Mouse (Mus musculus) heart, embryonic 14.5 days (tissue): ENCODE data around the gene Kit. TPM values are rescaled to one million over a fixed set of nuclear protein-coding genes. Genes with fewer than 3 reads are reported as not detected.

ENCODE experiments used
- ATAC-seq: fragments of 200-750 bp; cut with Nextera tagmentation; 2 replicates; pipeline ENCODE4 v1.8.0; 2017; ENCODE audit warnings: low read depth, moderate TSS enrichment; ENCODE audit not compliant: insufficient number of reproducible peaks, insufficient read depth, low FRiP score
- H3K27ac ChIP-seq, 2 experiments: fragments of 200-500 bp in 1 of 2; fragments of 300-500 bp in 1 of 2; sonication (generic) in 1 of 2; replicated peaks in 1 of 2; 2 replicates each; pipeline ENCODE4 v1.5.1; 2012 to 2014; ENCODE audit warnings: low read depth in 2 of 2, low read length in 2 of 2, control low read depth in 1 of 2, mild to moderate bottlenecking in 1 of 2, mixed read lengths in 1 of 2; ENCODE audit not compliant: control insufficient read depth in 1 of 2, insufficient read depth in 1 of 2
- H3K27me3 ChIP-seq: fragments of 300-500 bp; sonication (generic); 2 replicates; pipeline ENCODE4 v1.6.1; 2014; ENCODE audit warnings: mild to moderate bottlenecking, low read length, control low read depth; ENCODE audit not compliant: control insufficient read depth, insufficient read depth
- H3K36me3 ChIP-seq: fragments of 300-500 bp; sonication (generic); 2 replicates; pipeline ENCODE4 v1.6.1; 2014; ENCODE audit warnings: mild to moderate bottlenecking, control low read depth, low read length, mixed read lengths; ENCODE audit not compliant: control insufficient read depth, insufficient read depth
- H3K4me1 ChIP-seq, 2 experiments: fragments of 200-500 bp in 1 of 2; fragments of 300-500 bp in 1 of 2; sonication (generic) in 1 of 2; 2 replicates each; pipeline ENCODE4 v1.6.1; 2012 to 2014; ENCODE audit warnings: low read length in 2 of 2, control low read depth in 1 of 2, mixed read lengths in 1 of 2; ENCODE audit not compliant: control insufficient read depth in 2 of 2, insufficient read depth in 2 of 2
- H3K4me2 ChIP-seq: fragments of 300-500 bp; sonication (generic); 2 replicates; pipeline ENCODE4 v1.6.1; 2014; ENCODE audit warnings: mild to moderate bottlenecking, low read length
- H3K4me3 ChIP-seq, 2 experiments: fragments of 200-500 bp in 1 of 2; fragments of 300-500 bp in 1 of 2; sonication (generic) in 1 of 2; 2 replicates each; pipeline ENCODE4 v1.5.1; 2012 to 2014; ENCODE audit warnings: low read length in 2 of 2, mild to moderate bottlenecking in 2 of 2, control low read depth in 1 of 2, low read depth in 1 of 2, moderate library complexity in 1 of 2; ENCODE audit not compliant: control insufficient read depth in 1 of 2, insufficient read depth in 1 of 2
- H3K9ac ChIP-seq: fragments of 300-500 bp; sonication (generic); 2 replicates; pipeline ENCODE4 v1.6.1; 2014; ENCODE audit warnings: mild to moderate bottlenecking, low read length
- H3K9me3 ChIP-seq: fragments of 300-500 bp; sonication (generic); 2 replicates; pipeline ENCODE4 v1.6.1; 2016; ENCODE audit warnings: low read length, control low read depth; ENCODE audit not compliant: control insufficient read depth
- WGBS: fragments of 180-500 bp; shearing (Covaris S2); extraction: QIAGEN DNeasy Blood & Tissue Kit; methylation state at CpG from one replicate; pipeline ENCODE4 v1.1.7; 2014; 5-methylcytosine and 5-hydroxymethylcytosine counted together
- polyA plus RNA-seq: library from polyadenylated mRNA; unstranded; fragments of >200 nt; fragmentation: Nextera tagmentation; extraction: Ambion mirVana; gene quantifications from 2 replicates; pipeline ENCODE4 v1.2.1, GENCODE M21; 2014

Gene Kit
- polyA plus RNA-seq, 1 experiment from 2014 or later: 13.1 TPM

DNA sequence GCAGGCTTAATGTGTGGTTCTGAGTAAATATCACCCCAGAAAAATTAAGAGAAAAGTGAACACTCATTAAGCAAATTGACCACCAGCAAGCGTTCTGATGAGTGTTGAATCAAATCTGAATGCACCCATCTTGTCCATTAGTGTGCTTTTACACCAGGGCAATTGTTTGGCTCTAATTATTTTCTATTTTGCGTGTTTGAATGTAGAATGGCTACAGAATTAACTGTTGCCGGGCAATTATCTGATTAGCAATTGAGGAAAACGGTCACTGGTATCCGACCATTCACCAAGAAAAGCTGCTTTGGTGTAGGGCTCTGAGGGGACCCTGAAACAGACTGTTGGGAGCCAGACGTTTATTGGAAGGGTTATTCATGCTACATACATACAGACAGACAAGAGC, 16.2 kb downstream of the Kit start:
- Histone ChIP-seq H3K4me1 (peaks cover 0 to 3% of the 10 kb centered on the region in 2 experiments; a peak in 1 of 4 replicates), H3K36me3 (no peaks in the 10 kb centered on the region), H3K9me3 (no peaks in the 10 kb centered on the region), H3K4me3 (no peak overlapping the region), H3K4me2 (no peak overlapping the region), H3K27me3 (no peaks in the 10 kb centered on the region), H3K9ac (no peak overlapping the region), H3K27ac (no peak overlapping the region)
- ATAC-seq: no peak
- 69% methylated on average over 6 of the region's 6 CpGs for WGBS

DNA sequence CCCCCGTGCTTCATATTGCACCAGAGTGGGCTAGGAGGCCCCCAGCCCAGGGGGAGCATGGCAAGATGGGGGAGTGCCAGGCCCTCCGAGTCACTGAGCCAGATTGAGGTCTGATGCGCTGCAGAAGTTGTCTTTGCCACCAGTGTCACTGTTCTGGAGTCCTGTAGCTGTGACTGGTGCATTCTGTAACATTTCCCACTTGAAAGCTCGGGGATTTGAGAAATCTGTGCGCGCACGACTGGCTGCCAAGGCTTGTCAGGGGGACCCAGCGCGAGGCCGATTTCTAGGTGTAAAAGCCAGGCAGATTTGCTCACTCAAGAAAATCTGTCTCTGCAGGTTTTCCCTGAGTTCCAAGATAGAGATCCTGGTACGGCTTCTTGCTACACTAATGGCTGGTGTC, 16.9 kb downstream of the Kit start:
- 87% methylated on average over 11 of the region's 11 CpGs for WGBS
- H3K27me3 ChIP-seq: no peaks in the 10 kb centered on the region
- no peak overlapping the region for H3K4me2 ChIP-seq
- H3K27ac ChIP-seq: no peak overlapping the region
- no peaks in the 10 kb centered on the region for H3K36me3 ChIP-seq
- peaks cover 4 to 9% of the 10 kb centered on the region in 2 experiments; a peak in 3 of 4 replicates for H3K4me1 ChIP-seq
- no peak overlapping the region for H3K4me3 ChIP-seq
- no peak overlapping the region for H3K9ac ChIP-seq
- no peak for ATAC-seq
- H3K9me3 ChIP-seq: no peaks in the 10 kb centered on the region

DNA sequence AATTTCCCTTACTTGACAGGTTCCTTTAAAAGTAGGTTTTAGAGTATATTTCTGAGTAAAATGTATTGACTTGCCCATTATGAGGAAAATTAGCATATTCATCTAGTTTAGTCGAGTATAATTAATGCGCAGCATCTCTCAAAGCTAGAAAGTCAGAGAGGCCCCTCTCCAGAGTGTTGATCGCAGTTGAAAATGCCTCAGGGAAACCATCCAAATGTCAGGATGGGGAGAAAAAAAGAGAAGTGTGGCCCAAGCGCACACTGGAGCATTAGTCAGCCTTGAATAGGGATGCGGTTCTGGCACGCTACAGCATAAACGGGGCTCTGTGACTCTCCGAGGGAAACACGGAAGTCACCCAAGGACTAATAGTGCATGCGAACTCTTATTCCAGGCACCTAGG, 20.6 kb downstream of the Kit start:
- ATAC-seq: no peak
- Histone ChIP-seq H3K36me3 (no peaks in the 10 kb centered on the region), H3K4me2 (no peak overlapping the region), H3K4me3 (no peak overlapping the region), H3K27me3 (no peaks in the 10 kb centered on the region), H3K9ac (no peak overlapping the region), H3K4me1 (peaks cover 11 to 22% of the 10 kb centered on the region in 2 experiments), H3K9me3 (no peaks in the 10 kb centered on the region), H3K27ac (no peak overlapping the region)
- WGBS: 94% methylated on average over 10 of the region's 10 CpGs

DNA sequence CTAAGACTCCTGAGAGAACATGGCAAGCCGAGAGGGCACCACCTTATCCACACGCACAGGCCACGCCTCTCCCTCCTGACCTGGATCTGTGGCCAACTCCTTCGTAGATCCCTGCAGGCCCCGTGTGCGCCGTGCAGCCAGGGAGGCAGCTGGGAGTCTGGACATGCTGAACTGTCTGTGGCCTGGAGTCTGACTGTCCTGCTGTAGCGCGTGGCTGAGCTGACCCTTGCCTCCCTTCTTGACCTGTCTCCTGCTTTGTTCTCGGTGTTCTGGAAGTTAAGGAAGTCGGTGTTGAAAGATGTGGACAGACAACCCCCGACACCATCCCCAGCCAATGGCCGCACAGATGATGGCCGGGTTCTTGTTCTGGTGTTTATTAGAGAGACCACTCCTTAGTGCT, 21.5 kb downstream of the Kit start:
- Histone ChIP-seq H3K27me3 (no peaks in the 10 kb centered on the region), H3K4me3 (no peak overlapping the region), H3K36me3 (no peaks in the 10 kb centered on the region), H3K9me3 (no peaks in the 10 kb centered on the region), H3K4me1 (peaks cover 11 to 22% of the 10 kb centered on the region in 2 experiments), H3K27ac (peak overlapping the region in 1 of 2 experiments; percentile 53; a peak in 1 of 4 replicates), H3K4me2 (peak overlapping the region; percentile 43), H3K9ac (peak overlapping the region; percentile 38; the same call in 1 of the 2 replicates)
- WGBS: 17% methylated on average over 14 of the region's 14 CpGs
- peak; percentile 31; the same call in 1 of the 2 replicates for ATAC-seq

DNA sequence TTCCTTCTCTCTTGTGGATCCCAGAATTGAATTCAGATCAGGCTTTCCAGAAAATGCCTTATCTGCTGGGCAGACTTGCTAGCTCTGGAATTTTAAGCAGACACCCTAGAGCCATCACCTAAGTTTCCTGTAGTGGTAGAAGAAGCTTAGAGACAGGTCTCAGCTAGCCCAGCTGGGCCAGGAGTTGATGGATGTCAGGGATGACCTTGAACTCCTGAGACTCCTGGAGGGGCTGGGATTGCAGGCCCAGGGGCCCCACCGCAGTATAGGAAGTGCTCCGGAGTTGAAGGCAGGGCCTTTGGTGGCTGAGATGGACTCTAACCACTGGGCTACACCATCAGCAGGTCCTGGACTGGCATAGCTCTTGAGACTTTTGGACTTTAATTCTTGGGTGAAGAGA, 22.6 kb downstream of the Kit start:
- Histone ChIP-seq H3K36me3 (no peaks in the 10 kb centered on the region), H3K4me1 (peaks cover 11 to 22% of the 10 kb centered on the region in 2 experiments), H3K27me3 (no peaks in the 10 kb centered on the region), H3K27ac (no peak overlapping the region), H3K9me3 (no peaks in the 10 kb centered on the region), H3K9ac (no peak overlapping the region), H3K4me3 (no peak overlapping the region), H3K4me2 (no peak overlapping the region)
- 60% methylated on average over 2 of the region's 2 CpGs for WGBS
- no peak for ATAC-seq

DNA sequence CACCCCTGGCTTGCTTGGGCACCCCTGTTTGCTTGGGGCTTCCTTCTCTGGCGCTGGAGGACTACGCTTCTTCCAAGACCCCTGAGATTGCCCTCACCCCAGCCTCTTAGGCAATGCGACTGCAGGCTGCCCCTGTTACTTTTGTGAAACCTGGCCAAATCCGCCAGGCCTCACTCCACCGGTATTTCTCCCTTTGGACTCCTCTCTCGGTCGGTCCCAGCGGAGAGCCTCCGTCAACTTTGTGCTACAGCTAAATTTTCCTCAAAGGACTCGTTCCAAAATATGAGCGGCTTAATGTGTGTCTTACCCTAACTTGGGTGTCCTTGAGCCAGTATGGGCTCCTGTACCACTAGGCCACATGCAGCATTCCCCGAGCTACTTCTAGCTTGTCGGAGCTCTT, 23.8 kb downstream of the Kit start:
- Histone ChIP-seq H3K36me3 (no peaks in the 10 kb centered on the region), H3K9me3 (no peaks in the 10 kb centered on the region), H3K4me2 (no peak overlapping the region), H3K4me1 (peaks cover 11 to 22% of the 10 kb centered on the region in 2 experiments), H3K4me3 (no peak overlapping the region), H3K27ac (no peak overlapping the region), H3K9ac (no peak overlapping the region), H3K27me3 (no peaks in the 10 kb centered on the region)
- ATAC-seq: no peak
- 94% methylated on average over 13 of the region's 13 CpGs for WGBS

DNA sequence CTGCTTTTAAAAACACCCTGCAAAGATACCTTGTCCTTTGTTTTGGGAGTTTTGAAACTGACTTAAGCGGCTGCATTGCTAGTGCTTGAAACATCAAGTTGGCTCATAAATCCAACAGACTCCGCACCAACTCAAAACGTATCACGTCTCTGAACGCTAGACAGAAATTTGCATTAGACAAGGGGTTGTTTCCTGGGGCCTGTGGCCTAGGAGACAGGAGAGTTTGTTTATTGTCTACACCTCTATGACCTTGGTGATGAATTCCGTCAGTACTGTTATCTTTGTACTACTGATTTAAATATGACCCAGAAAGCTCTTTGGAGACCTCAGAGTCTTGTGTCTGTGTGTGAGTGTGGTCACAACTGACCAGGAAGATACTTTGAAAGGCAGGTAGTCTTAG, 25.3 kb downstream of the Kit start:
- ATAC-seq: no peak
- WGBS: 48% methylated on average over 6 of the region's 6 CpGs
- Histone ChIP-seq H3K36me3 (no peaks in the 10 kb centered on the region), H3K27me3 (no peaks in the 10 kb centered on the region), H3K4me3 (no peak overlapping the region), H3K4me1 (peaks cover 14 to 22% of the 10 kb centered on the region in 2 experiments), H3K9me3 (no peaks in the 10 kb centered on the region), H3K9ac (no peak overlapping the region), H3K4me2 (no peak overlapping the region), H3K27ac (no peak overlapping the region)

DNA sequence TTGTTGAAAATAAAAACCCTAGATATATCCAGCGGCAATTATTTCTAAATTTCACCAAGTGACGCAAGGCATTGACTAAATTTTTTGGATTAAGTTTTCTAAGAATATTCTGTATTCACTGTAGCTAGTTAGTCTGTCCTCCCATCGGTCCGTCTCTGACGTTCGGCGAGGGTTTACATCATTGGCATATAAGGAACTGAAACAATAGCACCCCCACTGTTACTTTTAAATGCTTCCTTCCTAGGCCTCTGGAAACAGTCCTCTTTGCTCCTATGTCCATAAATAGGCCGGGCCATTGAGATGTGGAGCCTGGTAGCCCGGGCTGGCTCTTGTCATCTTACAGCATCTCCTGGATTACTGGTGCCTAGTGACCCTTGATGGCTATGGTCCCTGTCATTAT, 29.5 kb downstream of the Kit start:
- H3K9me3 ChIP-seq: no peaks in the 10 kb centered on the region
- peaks cover 23 to 26% of the 10 kb centered on the region in 2 experiments for H3K4me1 ChIP-seq
- no peak overlapping the region for H3K4me3 ChIP-seq
- no peak overlapping the region for H3K4me2 ChIP-seq
- no peaks in the 10 kb centered on the region for H3K27me3 ChIP-seq
- no peaks in the 10 kb centered on the region for H3K36me3 ChIP-seq
- H3K27ac ChIP-seq: no peak overlapping the region
- 65% methylated on average over 9 of the region's 9 CpGs for WGBS
- ATAC-seq: no peak
- no peak overlapping the region for H3K9ac ChIP-seq
